Mouse (Mus musculus): ENCODE data around the gene Stpg4.

Gene Stpg4

DNA sequence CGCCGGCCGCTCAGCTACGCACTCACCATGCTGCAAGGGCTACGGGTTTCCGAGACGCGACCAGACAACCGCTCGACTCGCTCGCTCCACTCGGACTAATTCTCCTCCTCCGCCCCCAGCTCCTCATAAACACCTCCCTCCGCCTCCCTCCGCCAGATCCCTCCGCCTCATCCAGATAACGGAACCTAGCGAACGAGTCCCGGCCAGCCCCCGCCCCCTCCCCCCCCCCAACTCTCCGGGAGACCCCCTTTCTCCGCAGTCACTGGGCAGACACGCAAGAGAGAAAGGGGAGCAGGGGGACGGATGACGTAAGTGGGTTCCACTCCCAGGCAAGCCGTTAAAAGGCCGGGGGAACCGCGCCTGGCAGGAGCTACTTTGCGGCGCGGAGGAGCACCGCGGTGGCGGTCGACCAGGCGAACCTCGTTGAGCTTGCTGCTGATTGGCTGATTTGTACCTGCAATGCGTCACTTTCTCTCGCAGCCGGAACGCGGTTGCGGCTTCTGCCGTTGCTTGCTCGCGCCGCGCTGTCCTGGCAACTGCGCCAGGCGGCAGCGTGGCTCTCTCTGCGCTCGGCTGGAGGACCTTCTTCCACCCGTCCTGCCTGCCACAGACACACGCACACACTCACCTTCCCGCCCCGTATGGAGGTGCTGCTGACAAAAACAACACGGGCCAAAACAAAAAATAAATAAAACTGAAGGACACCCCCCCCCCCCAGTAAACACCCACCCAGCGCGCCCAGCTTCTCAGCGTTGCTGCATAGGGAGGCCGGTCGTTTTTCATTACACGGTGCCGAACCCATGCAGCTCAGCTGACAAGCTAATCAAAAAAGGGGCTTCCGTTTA is 19.4 kb upstream of the Stpg4 start, which contains the start of gene Calm2:
Calm2 (minus strand) TSS at position 169 of the 845 bp plus-strand sequence.
- peak; percentile 98 for DNase-seq

DNA sequence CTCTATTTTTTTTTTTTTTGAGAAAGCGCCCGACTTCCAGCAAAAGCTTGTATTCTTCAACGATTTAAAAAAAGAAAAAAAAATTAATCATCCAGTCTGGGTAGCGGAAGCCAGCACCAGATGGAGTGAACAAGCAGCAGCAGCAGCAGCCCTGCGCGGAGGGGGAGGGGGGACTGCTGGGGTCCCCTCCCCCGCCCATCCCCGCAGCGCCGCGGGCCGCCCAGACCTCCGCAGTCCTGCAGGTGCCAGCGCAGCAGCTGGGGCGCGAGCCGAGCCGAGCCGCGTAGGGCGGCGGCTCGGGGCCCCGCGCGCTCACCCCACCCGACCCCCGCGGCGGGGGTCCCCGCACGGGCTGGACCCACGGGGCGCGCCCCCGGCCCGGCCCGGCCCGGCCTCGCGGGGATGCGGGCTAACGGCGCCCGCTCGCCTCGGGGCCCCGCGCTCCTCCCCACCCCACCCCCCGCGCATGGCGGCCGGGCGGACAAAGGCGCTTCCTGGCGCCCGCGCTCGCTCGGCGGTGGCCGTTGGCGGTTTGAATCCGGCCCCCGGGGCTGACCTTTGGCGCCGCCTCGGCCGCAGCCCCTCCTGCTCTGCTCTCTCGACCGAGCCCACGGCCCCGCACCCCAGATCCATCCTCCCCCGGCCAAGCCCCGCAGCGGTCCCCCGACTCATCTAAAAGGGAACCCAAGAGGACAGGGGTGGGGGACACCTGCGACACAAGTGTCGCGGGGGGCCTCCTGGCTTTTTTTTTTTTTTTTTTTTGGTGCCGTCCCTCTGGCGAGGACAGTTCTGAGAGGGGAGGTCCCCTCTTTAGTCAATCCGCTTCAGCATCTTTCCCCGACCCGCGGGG is 18.6 kb upstream of the Stpg4 start:
- peak; percentile 84 for DNase-seq

DNA sequence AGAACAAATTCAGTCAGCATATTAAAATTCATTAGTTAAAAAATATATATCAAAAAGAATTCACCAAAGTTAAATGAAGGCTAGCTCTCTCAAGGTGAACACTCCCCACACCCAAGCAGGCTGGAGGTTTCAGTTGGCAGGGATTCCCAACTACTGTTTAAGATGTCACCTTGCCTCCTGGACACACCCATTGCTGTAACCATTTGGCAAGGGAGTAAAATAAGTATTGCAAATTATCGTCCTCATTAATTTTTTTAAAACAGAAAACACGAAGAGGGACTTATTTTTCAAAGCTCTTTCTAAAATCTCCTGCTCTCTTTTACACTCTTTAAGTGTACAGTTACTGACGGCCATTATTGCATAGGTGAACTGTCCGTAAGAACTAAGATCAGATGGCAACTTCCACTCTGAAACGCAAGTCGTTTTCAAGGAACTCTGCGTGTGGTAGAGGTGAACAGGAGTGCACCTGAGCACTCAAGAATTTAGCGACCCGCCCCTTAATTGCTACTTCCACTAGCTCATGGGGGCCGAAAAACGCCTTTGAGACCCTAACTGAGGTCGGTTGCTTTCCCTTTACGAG is 17.9 kb upstream of the Stpg4 start:
- no peak for DNase-seq

DNA sequence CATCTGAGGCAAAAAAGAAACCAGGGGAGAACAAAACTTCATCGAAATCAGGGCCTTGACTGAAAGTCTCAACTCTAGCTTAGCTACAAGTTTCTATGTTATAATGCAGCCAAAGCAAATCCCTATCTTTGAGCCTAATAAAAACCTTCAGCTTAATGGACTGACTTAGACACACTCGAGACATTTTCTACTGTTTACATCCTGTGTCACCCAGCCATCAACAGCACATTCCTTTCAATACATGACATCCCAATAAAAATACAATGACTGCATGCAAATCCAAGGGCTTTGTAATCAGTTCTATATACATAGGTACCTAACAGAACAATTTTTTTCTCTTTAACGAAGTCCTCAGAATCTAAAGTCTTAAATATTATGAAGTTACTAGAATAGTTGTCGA is 17.2 kb upstream of the Stpg4 start:
- no peak for DNase-seq

DNA sequence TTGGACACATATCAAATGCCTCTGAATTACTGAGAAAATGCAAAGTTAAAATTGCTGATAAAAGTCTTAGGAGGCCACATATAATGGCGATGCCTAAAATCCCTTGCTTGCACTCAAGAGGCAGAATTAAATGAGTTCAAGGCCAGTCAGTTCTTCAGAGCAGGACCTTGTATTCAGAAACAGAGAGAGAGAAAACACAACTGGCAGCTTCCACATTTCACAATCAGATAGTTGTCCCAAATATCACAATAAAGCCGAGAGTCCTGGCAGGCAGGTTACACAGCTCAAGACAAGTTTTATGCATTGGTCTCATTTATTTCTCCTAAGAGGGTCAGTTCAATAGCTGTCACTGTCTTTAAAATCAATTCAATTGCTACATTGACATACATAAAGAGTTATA is 14.0 kb upstream of the Stpg4 start:
- DNase-seq, result no peak

DNA sequence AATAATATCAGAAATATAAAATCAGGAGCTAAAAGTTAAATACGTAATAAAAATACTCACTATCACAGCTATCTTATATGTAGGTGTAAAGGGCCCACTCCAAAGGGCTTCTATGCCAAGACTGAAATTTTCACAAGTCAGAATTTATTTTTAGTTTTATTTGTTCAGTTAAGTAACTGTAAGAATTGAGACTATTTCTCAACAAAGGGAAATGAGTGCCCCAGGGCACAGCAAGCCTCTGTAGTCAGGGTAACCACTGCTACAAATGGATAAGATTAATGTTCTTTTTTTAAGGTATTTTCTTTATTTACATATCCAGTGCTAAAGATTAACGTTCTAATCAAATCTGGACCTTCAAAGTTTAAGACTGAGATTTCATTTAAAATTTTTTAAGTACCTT is 11.9 kb upstream of the Stpg4 start:
- no peak for DNase-seq

DNA sequence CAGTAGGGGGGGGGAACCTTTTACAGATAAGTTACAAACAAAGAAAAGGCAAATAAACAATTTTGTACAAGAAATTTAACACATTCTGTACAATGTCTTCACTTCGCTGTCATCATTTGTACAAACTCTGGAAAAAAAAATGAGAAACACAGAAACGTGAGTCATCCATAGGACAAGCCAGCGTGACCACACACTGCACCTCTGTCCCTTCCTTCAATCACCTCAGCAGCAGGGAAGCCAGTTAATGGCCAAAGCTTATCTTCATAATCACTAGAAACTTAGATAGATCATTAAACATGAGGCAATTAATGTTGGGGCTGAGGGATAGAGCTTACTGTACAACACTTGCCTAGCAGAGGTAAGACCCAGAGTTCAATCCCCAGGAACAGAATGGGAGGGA is 6.4 kb upstream of the Stpg4 start:
- no peak for DNase-seq

DNA sequence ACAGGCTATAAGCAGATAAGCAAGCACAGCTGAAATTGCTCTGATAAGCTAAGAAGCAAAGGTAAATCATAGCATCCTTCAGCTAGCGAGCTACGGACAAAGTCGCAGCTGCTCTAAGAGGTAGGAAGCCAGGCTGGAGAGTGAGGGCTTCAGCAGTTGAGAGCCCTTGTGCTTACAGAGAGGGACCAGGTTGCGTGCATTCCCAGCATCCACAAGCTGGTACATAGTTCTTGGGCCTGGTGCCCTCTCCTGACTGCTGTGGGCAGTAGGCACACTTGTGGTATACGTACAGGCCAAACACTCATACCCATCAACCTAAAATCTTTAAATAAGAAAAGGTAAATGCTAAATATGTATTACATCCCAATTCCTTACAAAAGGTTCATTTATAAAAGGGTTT is 5.2 kb upstream of the Stpg4 start:
- DNase-seq, result no peak

DNA sequence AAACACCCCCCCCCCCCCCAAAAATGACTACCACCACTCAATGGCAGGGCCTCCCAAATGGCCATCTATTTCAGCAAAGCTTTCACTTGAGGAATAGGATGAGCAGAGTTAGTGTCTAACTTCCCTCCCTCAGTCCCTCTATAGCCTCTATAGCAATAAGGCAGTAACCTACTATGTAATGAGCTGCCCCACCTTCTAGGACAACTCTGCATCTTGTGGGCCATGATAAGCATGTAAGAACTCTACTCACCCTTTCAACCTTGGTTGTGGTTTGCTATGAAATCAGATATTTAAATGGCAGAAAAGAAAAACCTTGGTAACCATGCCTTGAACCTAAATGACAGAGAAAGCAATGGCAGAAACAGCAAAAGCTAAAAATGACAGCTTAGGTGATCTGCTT is 4.8 kb upstream of the Stpg4 start:
- DNase-seq, result no peak

DNA sequence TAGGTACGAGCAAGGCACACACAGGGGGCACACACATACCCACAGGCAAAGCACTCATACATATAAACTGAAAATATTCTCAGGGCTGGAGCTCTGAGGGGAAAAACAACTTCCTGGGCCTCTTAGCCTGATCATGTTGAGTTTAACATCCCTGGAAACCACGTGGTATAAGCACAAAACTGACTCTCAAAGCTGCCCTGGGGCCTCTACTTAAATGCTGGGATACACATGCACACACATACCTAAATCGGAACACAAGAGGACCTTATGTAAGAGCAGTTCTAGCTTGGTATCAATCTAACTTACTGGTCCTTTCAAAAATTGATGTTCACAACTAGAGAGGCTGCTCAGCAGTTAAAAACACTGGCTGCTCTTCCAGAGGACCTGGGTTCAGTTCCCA is 1.9 kb upstream of the Stpg4 start:
- no peak for DNase-seq

DNA sequence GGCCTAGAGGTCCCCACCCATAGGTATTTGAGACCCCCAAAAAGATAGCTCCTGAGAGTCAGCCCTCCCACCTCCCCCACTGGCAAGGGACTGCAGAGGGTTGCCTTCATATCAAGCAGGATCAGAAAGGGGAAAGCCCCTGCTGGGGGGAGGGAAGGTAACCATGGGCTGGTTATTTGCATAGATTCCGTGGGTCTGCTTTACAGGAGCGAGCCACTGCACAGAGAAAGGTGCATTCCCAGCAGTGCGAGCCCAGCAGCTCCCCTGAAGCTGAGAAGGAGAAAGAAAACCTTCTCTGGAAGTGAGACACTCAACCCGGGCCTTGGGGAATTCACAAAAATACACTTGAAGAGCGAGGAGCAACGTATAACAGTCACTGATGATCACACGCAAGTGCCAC is 9.5 kb downstream of the Stpg4 start:
- no peak for DNase-seq

DNA sequence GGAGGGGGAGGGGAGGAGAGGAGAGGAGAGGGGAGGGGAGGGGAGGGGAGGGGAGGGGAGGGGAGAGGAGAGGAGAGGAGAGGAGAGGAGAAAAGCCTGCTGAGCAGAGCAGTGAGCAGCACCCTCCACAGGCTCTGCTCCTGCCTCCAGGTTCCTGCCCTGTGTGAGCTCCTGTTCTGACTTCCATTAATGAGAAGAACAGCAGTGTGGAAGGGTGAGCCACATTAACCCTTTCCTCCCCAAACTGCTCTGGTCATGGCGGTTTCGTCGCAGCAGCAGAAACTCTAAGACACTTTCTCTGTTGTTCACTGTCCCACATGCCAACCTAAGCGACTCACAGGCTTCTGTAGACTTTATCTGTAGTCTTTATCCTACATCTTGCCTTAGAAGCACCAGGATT is 20.9 kb downstream of the Stpg4 start:
- no peak for DNase-seq

DNA sequence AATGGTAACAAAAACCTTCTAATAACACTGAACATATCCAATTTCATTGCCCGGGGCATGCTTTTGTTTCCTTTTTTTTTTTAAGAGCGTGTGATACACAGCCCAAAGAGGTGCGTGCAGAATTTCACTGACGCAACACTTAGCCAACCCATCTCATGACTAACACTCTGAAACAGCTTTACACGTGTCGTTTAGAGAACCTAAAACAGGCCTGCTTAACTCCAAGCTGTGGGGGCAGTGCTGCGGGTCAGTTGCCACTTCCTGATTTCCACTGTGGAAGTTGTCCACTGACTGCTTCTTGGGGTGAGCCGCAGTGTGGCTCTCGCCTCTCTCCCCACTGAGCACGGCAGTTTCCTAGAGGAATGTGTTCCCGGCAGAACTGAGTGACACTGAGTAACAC is 22.0 kb downstream of the Stpg4 start:
- DNase-seq, result no peak

DNA sequence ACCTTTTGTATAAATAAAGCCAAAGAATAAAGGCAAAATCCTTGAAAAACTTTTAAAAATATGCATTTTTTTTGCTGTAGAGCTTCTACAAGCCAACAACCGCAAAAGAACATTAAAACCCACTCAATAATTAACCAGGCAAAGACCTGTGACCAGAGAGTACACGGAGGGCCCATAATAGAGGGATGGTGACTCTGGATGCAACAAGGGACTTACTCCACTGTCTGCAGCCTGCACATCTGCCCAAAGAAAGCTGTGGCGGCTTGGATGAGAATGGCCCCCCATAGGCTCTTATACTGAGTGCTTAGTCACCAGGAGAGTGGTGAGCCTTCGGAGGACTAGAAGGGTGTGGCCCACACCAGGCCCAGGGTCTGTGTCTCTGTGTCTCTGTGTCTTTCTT is 24.1 kb downstream of the Stpg4 start:
- no peak for DNase-seq

DNA sequence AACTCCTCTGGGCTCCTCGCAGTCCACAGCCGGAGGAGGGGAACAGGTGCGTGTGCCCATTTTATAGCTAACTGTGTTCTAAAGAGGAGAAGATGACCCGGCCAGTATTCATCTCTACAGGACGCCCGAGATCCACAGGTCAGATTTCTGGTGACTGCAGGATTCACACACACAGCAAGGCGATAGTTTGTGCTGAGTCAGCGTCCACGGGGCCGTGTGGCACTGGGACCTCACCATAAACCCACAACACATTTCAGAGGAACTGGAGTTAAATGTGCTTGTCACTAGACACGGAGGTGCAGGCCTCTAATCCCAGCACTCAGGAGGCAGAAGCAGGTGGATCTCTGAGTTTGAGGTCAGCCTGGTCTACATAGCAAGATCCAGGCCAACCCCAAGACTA is 25.1 kb downstream of the Stpg4 start:
- DNase-seq, result no peak

DNA sequence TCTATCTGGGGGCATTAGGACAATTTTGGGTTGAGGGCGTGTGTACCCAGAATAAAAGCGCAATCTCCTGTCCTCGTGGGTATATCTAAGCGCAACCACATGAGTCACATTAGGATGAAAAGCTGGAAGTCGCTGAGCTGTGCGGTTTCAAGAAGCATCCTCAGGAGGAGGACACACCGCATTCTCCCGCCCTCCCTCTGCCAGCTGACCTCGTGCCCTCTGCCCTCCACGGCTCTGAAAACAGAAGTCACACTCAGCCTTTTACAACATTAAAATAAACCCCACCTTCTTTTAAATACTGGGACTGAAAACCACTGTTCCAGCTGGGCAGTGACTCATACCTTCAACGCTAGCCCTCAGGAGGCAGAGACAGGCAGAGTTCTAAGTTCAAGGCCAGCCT is 30.5 kb downstream of the Stpg4 start:
- no peak for DNase-seq

DNA sequence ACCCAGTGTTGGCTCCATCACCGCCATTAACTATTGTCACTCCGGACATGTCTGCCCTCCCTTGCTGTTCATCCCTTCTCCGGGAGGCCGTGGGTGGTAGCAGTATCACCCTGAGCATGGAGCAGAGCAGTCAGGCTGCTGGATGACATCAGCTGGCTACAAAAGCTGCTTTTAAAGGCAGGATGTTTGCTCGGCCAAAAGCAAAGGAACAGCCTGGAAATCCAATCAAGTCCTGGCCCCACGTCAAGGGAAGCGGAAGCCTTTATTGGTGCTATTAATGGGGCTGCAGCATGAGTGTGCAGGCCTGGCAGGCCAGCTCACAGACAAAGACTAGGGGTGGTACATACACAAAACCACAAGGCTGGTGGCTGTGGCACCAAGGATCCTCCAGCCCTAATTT is 36.3 kb downstream of the Stpg4 start:
- no peak for DNase-seq

DNA sequence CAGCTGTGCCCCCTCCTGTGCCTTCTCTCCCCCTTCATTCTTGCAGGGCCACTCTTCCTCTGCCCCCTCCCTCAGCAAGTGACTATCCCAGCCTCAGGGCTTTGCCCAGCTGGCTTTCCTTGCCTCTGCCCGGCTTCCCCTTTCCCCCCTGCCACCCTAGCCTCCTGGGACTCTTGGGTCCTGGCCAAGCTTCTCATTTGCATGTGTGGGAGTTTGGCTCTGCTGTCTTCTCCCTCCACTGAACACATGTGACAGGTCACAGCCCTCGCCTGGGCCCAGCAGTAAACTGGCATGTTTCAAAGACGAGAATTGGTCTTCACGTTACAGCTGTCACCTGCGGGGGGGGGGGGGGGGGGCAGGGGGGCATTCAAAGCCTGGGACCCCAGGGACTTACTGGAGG is 40.5 kb downstream of the Stpg4 start:
- no peak for DNase-seq

DNA sequence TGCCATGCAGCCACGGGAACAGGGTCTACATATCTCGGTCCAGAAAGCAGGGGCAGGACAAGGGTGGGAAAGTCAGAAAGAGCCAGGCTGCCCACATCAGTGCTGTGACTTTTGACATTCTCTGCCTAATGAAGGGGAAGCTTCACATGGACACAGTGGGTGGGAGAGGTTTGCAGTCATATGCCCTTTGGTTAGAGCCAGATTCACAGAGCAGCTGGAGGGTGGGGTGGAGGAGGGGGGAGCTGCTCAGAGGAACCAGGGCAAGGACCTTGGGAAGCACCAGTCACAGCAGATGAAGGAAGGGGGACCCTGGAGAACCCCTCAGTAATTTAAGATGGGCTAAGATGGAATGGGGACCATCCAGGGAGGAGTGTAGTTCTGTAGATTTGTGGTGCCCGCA is 41.7 kb downstream of the Stpg4 start:
- DNase-seq, result no peak

DNA sequence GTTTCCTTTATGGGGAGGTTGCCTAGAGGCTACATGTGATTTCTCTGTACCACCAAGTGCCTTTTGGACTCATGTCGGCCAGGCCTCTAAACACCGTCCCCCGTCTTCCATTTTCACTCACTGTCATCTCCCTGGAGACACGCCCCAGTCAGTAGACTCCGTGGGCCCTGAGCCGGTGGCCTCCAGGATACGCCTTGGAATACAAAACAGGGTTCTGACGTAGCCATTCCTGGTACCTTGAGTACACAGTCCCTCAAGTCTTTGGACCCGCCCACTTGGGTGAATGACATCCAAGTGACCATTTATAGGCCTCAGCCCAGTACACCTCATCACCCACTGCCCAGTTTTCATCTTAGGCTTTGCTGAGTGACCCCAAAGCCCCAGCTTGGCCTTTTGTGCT is 46.9 kb downstream of the Stpg4 start:
- DNase-seq, result no peak

DNA sequence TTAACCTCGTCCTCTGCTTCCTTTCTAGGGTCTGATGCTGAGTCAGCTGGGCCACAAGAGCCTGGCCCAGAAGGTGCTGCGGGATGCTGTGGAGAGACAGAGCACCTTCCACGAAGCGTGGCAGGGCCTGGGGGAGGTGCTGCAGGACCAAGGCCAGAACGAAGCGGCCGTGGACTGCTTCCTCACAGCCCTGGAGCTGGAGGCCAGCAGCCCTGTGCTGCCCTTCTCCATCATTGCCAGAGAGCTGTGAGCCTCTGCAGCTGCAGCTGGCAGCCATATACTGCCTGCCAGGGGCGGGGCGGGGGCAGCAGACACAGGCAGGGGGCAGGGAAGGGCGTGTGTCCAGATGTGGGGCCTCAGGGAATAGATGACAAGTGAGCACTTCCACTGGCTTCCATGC is 47.7 kb downstream of the Stpg4 start:
- no peak for DNase-seq

DNA sequence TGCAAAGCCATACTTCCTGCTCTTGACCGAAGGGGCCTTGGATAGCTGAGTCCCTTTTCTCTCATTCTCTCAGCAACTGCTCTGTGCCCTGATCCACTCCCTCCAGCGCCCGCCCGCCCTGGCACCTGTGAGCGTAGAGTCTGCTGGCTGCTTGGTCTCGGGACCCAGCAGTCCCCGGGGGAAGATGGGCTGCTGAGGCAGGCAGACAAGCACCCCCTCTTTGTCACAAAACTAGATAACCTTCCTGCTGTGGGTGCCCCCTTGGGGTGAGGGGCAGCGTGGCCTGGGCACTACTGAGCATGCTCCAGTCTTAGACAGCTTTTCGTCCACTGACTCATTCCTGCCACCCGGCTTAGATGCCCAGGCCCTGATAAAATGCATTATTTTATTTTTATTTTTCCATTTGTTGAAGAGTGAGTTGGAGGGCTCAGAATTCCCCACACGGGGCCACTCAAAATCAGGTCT is 48.3 kb downstream of the Stpg4 start:
- no peak for DNase-seq

DNA sequence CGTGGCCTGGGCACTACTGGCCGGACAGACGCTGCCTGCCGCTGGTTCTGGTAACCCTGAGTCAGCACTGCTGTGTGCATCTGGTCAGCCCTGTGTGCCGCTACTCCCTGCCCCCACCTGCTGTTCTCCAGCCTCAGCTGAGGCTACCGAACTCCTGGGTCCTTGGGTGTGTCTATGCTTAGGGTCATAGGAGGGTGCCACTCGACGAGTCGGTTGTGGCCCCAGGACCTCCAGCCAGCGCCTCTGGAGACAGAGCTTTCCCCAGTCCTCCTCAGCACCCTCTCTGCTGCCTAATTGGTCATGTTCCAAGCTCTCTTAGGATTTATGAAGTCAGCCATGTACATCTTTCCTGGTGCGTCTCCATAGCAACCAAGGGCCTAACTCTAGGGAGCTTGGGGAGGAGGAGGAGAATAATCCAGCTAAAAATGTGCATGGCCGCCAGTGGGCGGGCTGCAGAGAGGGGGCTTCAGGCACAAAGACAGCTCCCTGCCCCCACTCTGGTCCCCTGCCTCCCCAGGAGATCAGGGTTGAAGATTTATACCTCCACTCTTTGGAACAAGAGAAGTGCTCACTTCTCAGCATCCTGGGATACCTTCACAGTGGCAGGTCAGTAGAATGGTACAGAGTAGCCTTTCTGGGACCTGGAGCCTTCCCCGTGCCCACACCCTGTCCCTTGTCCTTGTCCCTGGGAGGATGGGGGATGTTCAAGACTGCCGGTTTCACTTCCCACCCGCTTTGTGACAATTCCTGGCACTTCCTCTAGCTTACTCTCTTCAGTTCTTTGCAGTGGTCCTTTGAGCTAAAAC is 49.0 kb downstream of the Stpg4 start:
- DNase-seq, result no peak
